Mouse (Mus musculus): Measurements from ENCODE around the gene Opa1. TPM values are rescaled to one million over a fixed set of nuclear protein-coding genes. Genes with fewer than 3 reads are reported as not detected.

Gene Opa1
- polyA plus RNA-seq, 1 experiment from 2014 or later: 46.8 TPM

- H3K4me2 ChIP-seq (replicated peaks): peak overlapping the region; percentile 42
- H3K4me3 ChIP-seq: no peak overlapping the region
- H3K4me1 ChIP-seq: peaks cover 13% of the 10 kb centered on the region
- WGBS: 5% methylated on average over 18 of the region's 18 CpGs
- ATAC-seq (ENCODE audit: low FRiP score): peak; percentile 88
- H3K36me3 ChIP-seq: no peaks in the 10 kb centered on the region
- H3K9ac ChIP-seq: 0 out of 2 replicates have a peak overlapping the region, but pooled peaks have one; percentile 23
- peak overlapping the region; percentile 23; the same call in 1 of the 2 replicates for H3K27ac ChIP-seq
- no peaks in the 10 kb centered on the region for H3K9me3 ChIP-seq (replicated peaks)
- H3K27me3 ChIP-seq: peaks cover 81% of the 10 kb centered on the region
These were observed 78.8 kb downstream of the Opa1 start for GRCm38 (mm10) chr16:29657650-29658548.

GRCm38 (mm10) chr16:29659101-29659810 lies 80.1 kb downstream of the Opa1 start:
- H3K4me1 ChIP-seq: peaks cover 13% of the 10 kb centered on the region
- 76% methylated on average over 13 of the region's 13 CpGs for WGBS
- no peak overlapping the region for H3K27ac ChIP-seq
- no peaks in the 10 kb centered on the region for H3K36me3 ChIP-seq
- peaks cover 81% of the 10 kb centered on the region for H3K27me3 ChIP-seq
- no peak overlapping the region for H3K4me2 ChIP-seq (replicated peaks)
- no peak overlapping the region for H3K9ac ChIP-seq
- no peak overlapping the region for H3K4me3 ChIP-seq
- no peak for ATAC-seq (ENCODE audit: low FRiP score)
- H3K9me3 ChIP-seq (replicated peaks): no peaks in the 10 kb centered on the region

- 90% methylated on average over 6 of the region's 6 CpGs for WGBS
- Histone ChIP-seq H3K36me3 (no peaks in the 10 kb centered on the region), H3K4me3 (no peak overlapping the region), H3K27me3 (peaks cover 93% of the 10 kb centered on the region), H3K4me1 (peaks cover 10% of the 10 kb centered on the region), H3K27ac (no peak overlapping the region), H3K9me3 (replicated peaks) (no peaks in the 10 kb centered on the region), H3K9ac (no peak overlapping the region), H3K4me2 (replicated peaks) (no peak overlapping the region)
- ATAC-seq (ENCODE audit: low FRiP score): no peak
These were observed 84.1 kb downstream of the Opa1 start for GRCm38 (mm10) chr16:29663042-29663758.

- Histone ChIP-seq H3K36me3 (no peaks in the 10 kb centered on the region), H3K9me3 (replicated peaks) (no peaks in the 10 kb centered on the region), H3K27ac (no peak overlapping the region), H3K4me2 (replicated peaks) (no peak overlapping the region), H3K4me1 (peaks cover 10% of the 10 kb centered on the region), H3K27me3 (peaks cover 93% of the 10 kb centered on the region), H3K9ac (no peak overlapping the region), H3K4me3 (no peak overlapping the region)
- no peak for ATAC-seq (ENCODE audit: low FRiP score)
- 37% methylated on average over 4 of the region's 4 CpGs for WGBS
These were observed 85.3 kb downstream of the Opa1 start for GRCm38 (mm10) chr16:29664392-29664791.

GRCm38 (mm10) chr16:29666991-29667701 lies 88.0 kb downstream of the Opa1 start:
- 5% methylated on average over 17 of the region's 17 CpGs for WGBS
- Histone ChIP-seq H3K4me2 (replicated peaks) (peak overlapping the region; percentile 17; the same call in 1 of the 2 replicates), H3K27ac (no peak overlapping the region), H3K27me3 (peaks cover 90% of the 10 kb centered on the region), H3K9ac (0 out of 2 replicates have a peak overlapping the region, but pooled peaks have one; percentile 5), H3K9me3 (replicated peaks) (no peaks in the 10 kb centered on the region), H3K4me1 (peaks cover 10% of the 10 kb centered on the region), H3K4me3 (no peak overlapping the region), H3K36me3 (no peaks in the 10 kb centered on the region)
- peak; percentile 71 for ATAC-seq (ENCODE audit: low FRiP score)

GRCm38 (mm10) chr16:29667702-29668061 lies 88.5 kb downstream of the Opa1 start:
- 11% methylated on average over 5 of the region's 5 CpGs for WGBS
- Histone ChIP-seq H3K27ac (no peak overlapping the region), H3K4me3 (no peak overlapping the region), H3K27me3 (peaks cover 90% of the 10 kb centered on the region), H3K4me1 (peaks cover 10% of the 10 kb centered on the region), H3K9ac (0 out of 2 replicates have a peak overlapping the region, but pooled peaks have one; percentile 5), H3K4me2 (replicated peaks) (0 out of 2 replicates have a peak overlapping the region, but pooled peaks have one; percentile 17), H3K36me3 (no peaks in the 10 kb centered on the region), H3K9me3 (replicated peaks) (no peaks in the 10 kb centered on the region)
- ATAC-seq (ENCODE audit: low FRiP score): peak; percentile 42

- Histone ChIP-seq H3K4me3 (no peak overlapping the region), H3K9me3 (replicated peaks) (no peaks in the 10 kb centered on the region), H3K4me2 (replicated peaks) (no peak overlapping the region), H3K27me3 (peaks cover 89% of the 10 kb centered on the region), H3K36me3 (no peaks in the 10 kb centered on the region), H3K9ac (no peak overlapping the region), H3K27ac (no peak overlapping the region), H3K4me1 (peaks cover 10% of the 10 kb centered on the region)
- WGBS: 75% methylated on average over 12 of the region's 12 CpGs
- no peak for ATAC-seq (ENCODE audit: low FRiP score)
These were observed 89.3 kb downstream of the Opa1 start for GRCm38 (mm10) chr16:29668451-29668850.

GRCm38 (mm10) chr16:29670806-29671205 lies 91.7 kb downstream of the Opa1 start:
- WGBS: 94% methylated on average over 3 of the region's 3 CpGs
- no peak for ATAC-seq (ENCODE audit: low FRiP score)
- no peak overlapping the region for H3K27ac ChIP-seq

GRCm38 (mm10) chr16:29673230-29673629 lies 94.1 kb downstream of the Opa1 start:
- no peak overlapping the region for H3K9ac ChIP-seq
- H3K9me3 ChIP-seq (replicated peaks): no peaks in the 10 kb centered on the region; the same call in 1 of the 2 replicates
- WGBS: 94% methylated on average over 3 of the region's 3 CpGs
- H3K27me3 ChIP-seq: peaks cover 77% of the 10 kb centered on the region
- H3K36me3 ChIP-seq: no peaks in the 10 kb centered on the region
- no peak overlapping the region for H3K27ac ChIP-seq
- H3K4me2 ChIP-seq (replicated peaks): no peak overlapping the region
- no peak for ATAC-seq (ENCODE audit: low FRiP score)
- H3K4me1 ChIP-seq: no peaks in the 10 kb centered on the region
- H3K4me3 ChIP-seq: no peak overlapping the region

More at GRCm38 (mm10) chr16:29670806-29671205, 91.7 kb downstream of the Opa1 start:
- Histone ChIP-seq H3K27me3 (peaks cover 85% of the 10 kb centered on the region), H3K4me2 (replicated peaks) (no peak overlapping the region), H3K9ac (no peak overlapping the region), H3K36me3 (no peaks in the 10 kb centered on the region), H3K4me1 (peaks cover 10% of the 10 kb centered on the region), H3K4me3 (no peak overlapping the region), H3K9me3 (replicated peaks) (no peaks in the 10 kb centered on the region)

- Histone ChIP-seq H3K9ac (no peak overlapping the region), H3K4me1 (peaks cover 21% of the 10 kb centered on the region), H3K36me3 (no peaks in the 10 kb centered on the region), H3K27me3 (peaks cover 49% of the 10 kb centered on the region), H3K27ac (no peak overlapping the region), H3K4me3 (no peak overlapping the region), H3K4me2 (replicated peaks) (no peak overlapping the region), H3K9me3 (replicated peaks) (no peaks in the 10 kb centered on the region; the same call in 1 of the 2 replicates)
- no peak for ATAC-seq (ENCODE audit: low FRiP score)
- WGBS: 55% methylated on average over 5 of the region's 5 CpGs
These were observed 100.5 kb downstream of the Opa1 start for GRCm38 (mm10) chr16:29679607-29680006.

GRCm38 (mm10) chr16:29680548-29681175 lies 101.5 kb downstream of the Opa1 start:
- WGBS: 50% methylated on average over 18 of the region's 18 CpGs
- no peaks in the 10 kb centered on the region for H3K36me3 ChIP-seq
- no peak overlapping the region for H3K9ac ChIP-seq
- no peak overlapping the region for H3K4me2 ChIP-seq (replicated peaks)
- H3K4me3 ChIP-seq: no peak overlapping the region
- peaks cover 21% of the 10 kb centered on the region for H3K4me1 ChIP-seq
- ATAC-seq (ENCODE audit: low FRiP score): no peak
- H3K27ac ChIP-seq: no peak overlapping the region
- H3K27me3 ChIP-seq: peaks cover 54% of the 10 kb centered on the region
- no peaks in the 10 kb centered on the region; the same call in 1 of the 2 replicates for H3K9me3 ChIP-seq (replicated peaks)
